Mouse (Mus musculus) MEL (cell line): ENCODE measurements around the gene Idi1. TPM values are rescaled to one million over a fixed set of nuclear protein-coding genes. Genes with fewer than 3 reads are reported as not detected.
"Not testable (repeated sequence)": the region's sequence is repeated elsewhere in the genome, so short reads cannot be mapped to it uniquely, and the experiment has no call there.

Experiments used
- DNase-seq: peaks from one replicate; pipeline ENCODE4 v3.0.0; 2011; ENCODE audit warnings: low read depth, low spot score
- H3K27ac ChIP-seq: 2 replicates; pipeline ENCODE4 v1.5.1; 2012; ENCODE audit warnings: low read depth, mild to moderate bottlenecking, control low read depth, low read length, moderate library complexity; ENCODE audit not compliant: control insufficient read depth
- H3K27me3 ChIP-seq, 2 experiments: fragments of 150-350 bp in 1 of 2; sonication (generic) in 1 of 2; 2 replicates each; pipeline ENCODE4 v1.6.1; 2012; ENCODE audit warnings: low read length in 2 of 2, mild to moderate bottlenecking in 2 of 2, improper control_type of control experiment in 1 of 2, moderate library complexity in 1 of 2; ENCODE audit not compliant: insufficient read depth in 2 of 2, control insufficient read depth in 1 of 2
- H3K36me3 ChIP-seq, 2 experiments: 2 replicates each; pipeline ENCODE4 v1.6.1; 2012 to 2014; ENCODE audit warnings: low read length in 2 of 2, improper control_type of control experiment in 1 of 2, inconsistent platforms in 1 of 2, mild to moderate bottlenecking in 1 of 2; ENCODE audit not compliant: insufficient read depth in 2 of 2, control insufficient read depth in 1 of 2
- H3K4me1 ChIP-seq, 2 experiments: fragments of 150-350 bp in 1 of 2; sonication (generic) in 1 of 2; 2 replicates each; pipeline ENCODE4 v1.6.1; 2012; ENCODE audit warnings: low read length in 2 of 2, improper control_type of control experiment in 1 of 2, mild to moderate bottlenecking in 1 of 2; ENCODE audit not compliant: insufficient read depth in 2 of 2, control insufficient read depth in 1 of 2
- H3K4me3 ChIP-seq, 2 experiments: fragments of 150-350 bp in 1 of 2; sonication (generic) in 1 of 2; 2 replicates each; pipeline ENCODE4 v1.5.1; 2012; ENCODE audit warnings: low read depth in 2 of 2, low read length in 2 of 2, mild to moderate bottlenecking in 2 of 2, moderate library complexity in 2 of 2, control low read depth in 1 of 2, improper control_type of control experiment in 1 of 2; ENCODE audit not compliant: control insufficient read depth in 1 of 2, insufficient read depth in 1 of 2
- H3K79me2 ChIP-seq: 2 replicates; pipeline ENCODE4 v1.6.1; 2012; ENCODE audit warnings: mild to moderate bottlenecking, low read length, moderate library complexity; ENCODE audit not compliant: control insufficient read depth, poor library complexity, insufficient read depth
- H3K9ac ChIP-seq: 2 replicates; pipeline ENCODE4 v1.6.1; 2012; ENCODE audit warnings: low read depth, mild to moderate bottlenecking, control low read depth, low read length, moderate library complexity; ENCODE audit not compliant: control insufficient read depth, poor library complexity, severe bottlenecking
- H3K9me3 ChIP-seq: fragments of 150-350 bp; sonication (generic); replicated peaks from 2 replicates; pipeline ENCODE4 v1.6.1; 2012; ENCODE audit warnings: mild to moderate bottlenecking, low read length, improper control_type of control experiment, moderate library complexity; ENCODE audit not compliant: insufficient read depth
- ELF1 ChIP-seq: IDR thresholded peaks from 2 replicates; pipeline ENCODE4 v1.6.1; 2014; ENCODE audit warnings: low read depth, mild to moderate bottlenecking, inconsistent platforms, low read length, improper control_type of control experiment, moderate library complexity
- GABPA ChIP-seq: IDR thresholded peaks from 2 replicates; pipeline ENCODE4 v1.6.1; 2012; ENCODE audit warnings: low read depth, mild to moderate bottlenecking, inconsistent platforms, low read length, improper control_type of control experiment, moderate library complexity
- GATA1 ChIP-seq: IDR thresholded peaks from 2 replicates; pipeline ENCODE4 v1.6.1; 2011; ENCODE audit warnings: low read depth, low read length, improper control_type of control experiment
- HCFC1 ChIP-seq: IDR thresholded peaks from 2 replicates; pipeline ENCODE4 v1.6.1; 2012; ENCODE audit warnings: low read depth, mild to moderate bottlenecking, inconsistent platforms, low read length, improper control_type of control experiment, moderate library complexity
- JUND ChIP-seq: IDR thresholded peaks from 2 replicates; pipeline ENCODE4 v1.6.1; 2011; ENCODE audit warnings: low read depth, mild to moderate bottlenecking, improper control_type of control experiment, low read length
- MAFK ChIP-seq: IDR thresholded peaks from 2 replicates; pipeline ENCODE4 v1.6.1; 2011; ENCODE audit warnings: low read depth, mild to moderate bottlenecking, low read length, improper control_type of control experiment, borderline replicate concordance
- MAX ChIP-seq: IDR thresholded peaks from 2 replicates; pipeline ENCODE4 v1.6.1; 2011; ENCODE audit warnings: low read length, improper control_type of control experiment
- MAZ ChIP-seq: IDR thresholded peaks from 2 replicates; pipeline ENCODE4 v1.6.1; 2012; ENCODE audit warnings: low read depth, mild to moderate bottlenecking, inconsistent platforms, low read length, improper control_type of control experiment
- MYC ChIP-seq: IDR thresholded peaks from 2 replicates; pipeline ENCODE4 v1.6.1; 2011; ENCODE audit warnings: low read depth, mild to moderate bottlenecking, low read length, improper control_type of control experiment, moderate library complexity
- NELFE ChIP-seq: IDR thresholded peaks from 2 replicates; pipeline ENCODE4 v1.6.1; 2011; ENCODE audit warnings: low read depth, low read length, improper control_type of control experiment
- POLR2AphosphoS2 ChIP-seq: IDR thresholded peaks from 2 replicates; pipeline ENCODE4 v1.6.1; 2011; ENCODE audit warnings: low read length, improper control_type of control experiment
- POLR2AphosphoS5 ChIP-seq: IDR thresholded peaks from 2 replicates; pipeline ENCODE4 v1.6.1; 2012; ENCODE audit warnings: low read depth, borderline replicate concordance, mild to moderate bottlenecking, inconsistent platforms, low read length, moderate library complexity, mixed read lengths
- SMC3 ChIP-seq: IDR thresholded peaks from 2 replicates; pipeline ENCODE4 v1.6.1; 2011; ENCODE audit warnings: low read depth, low read length, improper control_type of control experiment
- TCF12 ChIP-seq: IDR thresholded peaks from 2 replicates; pipeline ENCODE4 v1.6.1; 2014; ENCODE audit warnings: low read depth, mild to moderate bottlenecking, inconsistent platforms, low read length, improper control_type of control experiment, moderate library complexity
- ZNF384 ChIP-seq: IDR thresholded peaks from 2 replicates; pipeline ENCODE4 v1.6.1; 2012; ENCODE audit warnings: low read depth, mild to moderate bottlenecking, inconsistent platforms, low read length, improper control_type of control experiment
- polyA plus RNA-seq, 2 experiments: library from polyadenylated mRNA; stranded (reverse) in 1 of 2; unstranded in 1 of 2; fragments of >175 nt in 1 of 2; fragments of >200 nt in 1 of 2; gene quantifications; 2 replicates each; pipeline versions ENCODE4 v1.2.1 to v1.2.4; 2012; ENCODE audit warnings: low replicate concordance in 2 of 2, low read depth in 1 of 2; ENCODE audit not compliant: insufficient read length in 2 of 2, insufficient read depth in 1 of 2, missing spikeins in 1 of 2
- total RNA-seq: library from RNA; depleted of rRNA; stranded (reverse); fragments of 300-350 nt; gene quantifications from 2 replicates; pipeline ENCODE4 v1.2.3, GENCODE M21; 2012

The Idi1 gene
- total and polyA plus RNA-seq, 3 experiments: 22.1 to 22.5 TPM; not detected in 1

DNA sequence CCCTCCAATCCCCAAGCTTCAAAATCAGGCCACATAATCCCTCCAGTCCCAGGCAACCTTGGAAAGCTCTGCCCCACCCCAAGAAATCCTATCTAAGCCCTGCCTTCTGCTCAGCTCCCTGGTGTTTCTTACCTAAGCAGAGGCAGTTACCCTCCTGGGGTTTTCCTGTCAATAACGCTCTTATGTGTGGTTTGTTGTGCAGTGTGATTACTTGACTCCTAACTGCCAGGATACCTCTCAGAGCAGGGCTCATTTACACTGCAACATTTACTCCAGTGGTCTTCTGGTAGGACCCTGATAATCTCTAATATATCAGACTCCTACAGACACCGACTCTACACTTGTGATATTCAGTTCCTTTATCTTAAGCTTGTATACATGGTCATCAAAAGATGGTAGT, 48.2 kb downstream of the Idi1 start:
- H3K4me1 ChIP-seq: no peaks in the 10 kb centered on the region
- H3K27me3 ChIP-seq: peaks cover 0 to 7% of the 10 kb centered on the region in 2 experiments; a peak in 2 of 4 replicates
- no peaks in the 10 kb centered on the region for H3K36me3 ChIP-seq
- no peaks in the 10 kb centered on the region for H3K9me3 ChIP-seq
- H3K9ac ChIP-seq: no peak overlapping the region
- H3K4me3 ChIP-seq: no peak overlapping the region
- H3K27ac ChIP-seq: no peak overlapping the region
- TF ChIP-seq POLR2AphosphoS5: no peak
- no peak for TF ChIP-seq HCFC1
- TF ChIP-seq NELFE: no peak
- TF ChIP-seq ZNF384: no peak
- no peak for TF ChIP-seq TCF12
- no peak for TF ChIP-seq GATA1
- no peak for TF ChIP-seq MAX
- TF ChIP-seq POLR2AphosphoS2: no peak
- TF ChIP-seq JUND: no peak
- TF ChIP-seq GABPA: no peak
- TF ChIP-seq ELF1: no peak
- no peak for TF ChIP-seq MAFK
- TF ChIP-seq MAZ: no peak
- TF ChIP-seq SMC3: no peak
- TF ChIP-seq MYC: no peak
- DNase-seq: peak; percentile 48
- no peaks in the 10 kb centered on the region for H3K79me2 ChIP-seq

DNA sequence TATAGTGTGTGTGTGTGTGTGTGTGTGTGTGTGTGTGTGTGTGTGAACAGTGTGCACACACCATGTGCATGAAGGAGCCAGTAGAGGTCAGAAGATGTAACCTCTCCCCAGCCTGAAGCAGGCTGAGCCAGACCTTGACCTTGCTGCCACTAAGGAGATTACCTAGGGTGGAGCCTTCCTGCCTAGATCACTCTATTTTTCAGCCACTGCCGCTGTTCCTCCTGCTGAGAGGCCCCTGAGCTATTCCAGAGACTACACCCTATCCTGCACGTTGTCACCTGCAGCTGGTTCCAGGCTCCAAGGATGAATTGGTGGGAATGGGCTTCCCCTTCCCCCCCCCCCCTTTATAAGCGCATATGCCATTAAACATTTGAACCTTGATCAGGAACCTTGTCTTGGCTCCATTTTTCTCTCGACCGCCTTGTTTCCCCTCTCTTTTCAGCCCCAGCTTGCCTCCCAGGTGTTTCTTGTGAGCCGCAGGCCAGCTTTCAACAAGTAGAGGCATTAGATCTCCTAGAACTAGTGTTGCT, 52.4 kb downstream of the Idi1 start:
- H3K27ac ChIP-seq, H3K4me1 ChIP-seq, DNase-seq, H3K27me3 ChIP-seq, H3K36me3 ChIP-seq, H3K9ac ChIP-seq, H3K79me2 ChIP-seq, H3K9me3 ChIP-seq, H3K4me3 ChIP-seq: not testable (repeated sequence)

DNA sequence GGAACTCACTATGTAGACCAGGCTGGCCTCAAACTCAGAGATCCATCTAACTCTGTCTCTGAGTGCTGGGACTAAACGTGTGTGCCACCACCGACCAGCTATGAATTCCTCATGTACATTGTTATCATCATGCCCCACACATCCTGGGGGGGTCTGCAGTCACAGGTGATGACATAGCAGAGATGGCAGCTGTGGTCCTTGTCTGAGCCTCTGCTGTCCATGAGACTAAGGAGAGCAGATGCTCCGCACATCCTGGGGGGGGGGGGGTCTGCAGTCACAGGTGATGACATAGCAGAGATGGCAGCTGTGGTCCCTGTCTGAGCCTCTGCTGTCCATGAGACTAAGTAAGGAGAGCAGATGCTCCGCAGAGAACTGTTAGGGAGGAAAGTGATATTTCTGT, 55.8 kb downstream of the Idi1 start:
- not testable (repeated sequence) for H3K79me2 ChIP-seq, H3K9ac ChIP-seq, DNase-seq, H3K4me1 ChIP-seq, H3K27ac ChIP-seq, H3K4me3 ChIP-seq, H3K36me3 ChIP-seq, H3K9me3 ChIP-seq, H3K27me3 ChIP-seq

DNA sequence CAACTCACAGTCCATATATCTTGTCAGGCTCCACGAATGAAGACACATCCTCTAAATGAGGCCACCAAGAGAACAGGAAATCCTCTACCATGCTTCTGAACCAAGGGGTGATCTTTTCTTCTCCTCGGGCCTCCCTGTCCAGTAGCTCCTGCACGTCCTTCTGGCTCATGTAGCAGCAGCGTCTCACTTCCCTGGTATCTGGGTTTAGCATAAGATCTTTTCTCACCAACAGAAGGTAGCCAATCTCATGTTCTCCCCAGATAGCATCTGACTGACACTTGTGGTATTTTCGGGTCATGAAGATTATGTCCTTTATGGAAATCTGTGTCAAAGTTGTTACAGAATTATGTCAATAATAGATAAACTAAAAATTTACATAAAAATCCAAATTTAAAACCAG, 56.4 kb downstream of the Idi1 start:
- not testable (repeated sequence) for H3K79me2 ChIP-seq, H3K4me3 ChIP-seq, H3K36me3 ChIP-seq, H3K9ac ChIP-seq, H3K4me1 ChIP-seq, H3K27ac ChIP-seq, DNase-seq, H3K9me3 ChIP-seq, H3K27me3 ChIP-seq
